Mouse (Mus musculus) stomach, embryonic 16.5 days (tissue): ENCODE data around the gene Lmo2. TPM values are rescaled to one million over a fixed set of nuclear protein-coding genes. Genes with fewer than 3 reads are reported as not detected.
"Not testable (repeated sequence)": the region's sequence is repeated elsewhere in the genome, so short reads cannot be mapped to it uniquely, and the experiment has no call there.

ENCODE experiments used
- ATAC-seq: fragments of 200-750 bp; cut with Nextera tagmentation; 2 replicates; pipeline ENCODE4 v1.8.0; 2017; ENCODE audit warnings: moderate number of reproducible peaks, moderate TSS enrichment; ENCODE audit not compliant: insufficient read depth, low FRiP score
- H3K27ac ChIP-seq: fragments of 300-500 bp; sonication (generic); 2 replicates; pipeline ENCODE4 v1.5.1; 2014; ENCODE audit warnings: low read length
- H3K27me3 ChIP-seq: fragments of 300-500 bp; sonication (generic); 2 replicates; pipeline ENCODE4 v1.6.1; 2014; ENCODE audit warnings: low read length, control low read depth, mixed read lengths; ENCODE audit not compliant: control insufficient read depth, insufficient read depth
- H3K36me3 ChIP-seq: fragments of 300-500 bp; sonication (generic); 2 replicates; pipeline ENCODE4 v1.6.1; 2014; ENCODE audit warnings: low read length; ENCODE audit not compliant: control insufficient read depth, insufficient read depth
- H3K4me1 ChIP-seq: fragments of 300-500 bp; sonication (generic); 2 replicates; pipeline ENCODE4 v1.6.1; 2014; ENCODE audit warnings: low read length, control low read depth, mixed read lengths; ENCODE audit not compliant: control insufficient read depth, insufficient read depth
- H3K4me2 ChIP-seq: fragments of 300-500 bp; sonication (generic); 2 replicates; pipeline ENCODE4 v1.6.1; 2014; ENCODE audit warnings: low read depth, low read length, mixed read lengths
- H3K4me3 ChIP-seq: fragments of 300-500 bp; sonication (generic); replicated peaks from 2 replicates; pipeline ENCODE4 v1.5.1; 2014; ENCODE audit warnings: mild to moderate bottlenecking, low read length
- H3K9ac ChIP-seq: fragments of 300-500 bp; sonication (generic); 2 replicates; pipeline ENCODE4 v1.6.1; 2014; ENCODE audit warnings: low read length
- H3K9me3 ChIP-seq: fragments of 300-500 bp; sonication (generic); replicated peaks from 2 replicates; pipeline ENCODE4 v1.6.1; 2016; ENCODE audit warnings: low read length, control low read depth; ENCODE audit not compliant: control insufficient read depth
- WGBS: fragments of 180-500 bp; shearing (Covaris S2); extraction: QIAGEN DNeasy Blood & Tissue Kit; methylation state at CpG from one replicate; pipeline ENCODE4 v1.1.7; 2014; 5-methylcytosine and 5-hydroxymethylcytosine counted together
- polyA plus RNA-seq: library from polyadenylated mRNA; unstranded; fragments of >200 nt; fragmentation: Nextera tagmentation; extraction: Ambion mirVana; gene quantifications from 2 replicates; pipeline ENCODE4 v1.2.1, GENCODE M21; 2015

Lmo2 gene
- polyA plus RNA-seq, 1 experiment from 2014 or later: 17.6 TPM

GRCm38 (mm10) chr2:103983146-103983545, 25.4 kb downstream of the Lmo2 start:
- Histone ChIP-seq H3K9me3 (no peaks in the 10 kb centered on the region), H3K4me1 (no peaks in the 10 kb centered on the region), H3K4me2 (no peak overlapping the region), H3K27ac (no peak overlapping the region), H3K36me3 (no peaks in the 10 kb centered on the region), H3K9ac (no peak overlapping the region), H3K27me3 (no peaks in the 10 kb centered on the region; the same call in 1 of the 2 replicates), H3K4me3 (no peak overlapping the region)
- no peak for ATAC-seq
- 81% methylated on average over 10 of the region's 10 CpGs for WGBS

GRCm38 (mm10) chr2:103987595-103987994, 29.8 kb downstream of the Lmo2 start:
- H3K9ac ChIP-seq, H3K4me3 ChIP-seq, H3K36me3 ChIP-seq, H3K4me1 ChIP-seq, H3K9me3 ChIP-seq, ATAC-seq, H3K4me2 ChIP-seq, H3K27me3 ChIP-seq, H3K27ac ChIP-seq: not testable (repeated sequence)
- 61% methylated on average over 7 of the region's 8 CpGs for WGBS

- H3K4me2 ChIP-seq: no peak overlapping the region
- H3K27ac ChIP-seq: no peak overlapping the region
- no peaks in the 10 kb centered on the region for H3K9me3 ChIP-seq
- H3K9ac ChIP-seq: no peak overlapping the region
- no peak overlapping the region for H3K4me3 ChIP-seq
- no peaks in the 10 kb centered on the region for H3K36me3 ChIP-seq
- 86% methylated on average over 6 of the region's 6 CpGs for WGBS
- no peaks in the 10 kb centered on the region for H3K4me1 ChIP-seq
- no peaks in the 10 kb centered on the region; the same call in 1 of the 2 replicates for H3K27me3 ChIP-seq
- no peak for ATAC-seq
Observed at GRCm38 (mm10) chr2:103989724-103990123, 31.9 kb downstream of the Lmo2 start.

GRCm38 (mm10) chr2:103991303-103991702, 33.5 kb downstream of the Lmo2 start:
- no peak overlapping the region for H3K9ac ChIP-seq
- no peaks in the 10 kb centered on the region; the same call in 1 of the 2 replicates for H3K27me3 ChIP-seq
- no peak overlapping the region for H3K4me2 ChIP-seq
- no peak overlapping the region for H3K27ac ChIP-seq
- ATAC-seq: no peak
- H3K36me3 ChIP-seq: no peaks in the 10 kb centered on the region
- no peaks in the 10 kb centered on the region for H3K4me1 ChIP-seq
- no peaks in the 10 kb centered on the region for H3K9me3 ChIP-seq
- H3K4me3 ChIP-seq: no peak overlapping the region

- 65% methylated on average over 9 of the region's 9 CpGs for WGBS
- Histone ChIP-seq H3K36me3 (no peaks in the 10 kb centered on the region), H3K27me3 (no peaks in the 10 kb centered on the region; the same call in 1 of the 2 replicates), H3K4me1 (no peaks in the 10 kb centered on the region), H3K4me3 (no peak overlapping the region), H3K9me3 (no peaks in the 10 kb centered on the region), H3K27ac (no peak overlapping the region), H3K4me2 (no peak overlapping the region), H3K9ac (no peak overlapping the region)
- no peak for ATAC-seq
Observed at GRCm38 (mm10) chr2:103992162-103992561, 34.4 kb downstream of the Lmo2 start.

GRCm38 (mm10) chr2:103992618-103993332, 35.0 kb downstream of the Lmo2 start:
- Histone ChIP-seq H3K27me3 (no peaks in the 10 kb centered on the region; the same call in 1 of the 2 replicates), H3K36me3 (no peaks in the 10 kb centered on the region), H3K9me3 (no peaks in the 10 kb centered on the region), H3K9ac (no peak overlapping the region), H3K4me1 (no peaks in the 10 kb centered on the region), H3K4me3 (no peak overlapping the region), H3K4me2 (no peak overlapping the region), H3K27ac (no peak overlapping the region)
- ATAC-seq: no peak
- WGBS: 38% methylated on average over 17 of the region's 17 CpGs

- Histone ChIP-seq H3K27me3 (no peaks in the 10 kb centered on the region), H3K27ac (no peak overlapping the region), H3K4me1 (no peaks in the 10 kb centered on the region), H3K36me3 (no peaks in the 10 kb centered on the region), H3K4me2 (no peak overlapping the region), H3K9ac (no peak overlapping the region), H3K9me3 (no peaks in the 10 kb centered on the region), H3K4me3 (no peak overlapping the region)
- WGBS: 24% methylated on average over 2 of the region's 2 CpGs
- no peak for ATAC-seq
Observed at GRCm38 (mm10) chr2:104001076-104001475, 43.3 kb downstream of the Lmo2 start.

GRCm38 (mm10) chr2:104001861-104002260, 44.1 kb downstream of the Lmo2 start:
- H3K9ac ChIP-seq: no peak overlapping the region
- 75% methylated on average over 4 of the region's 4 CpGs for WGBS
- H3K36me3 ChIP-seq: no peaks in the 10 kb centered on the region
- H3K9me3 ChIP-seq: no peaks in the 10 kb centered on the region
- H3K4me3 ChIP-seq: no peak overlapping the region
- no peak for ATAC-seq
- no peak overlapping the region for H3K4me2 ChIP-seq
- H3K4me1 ChIP-seq: no peaks in the 10 kb centered on the region
- H3K27ac ChIP-seq: no peak overlapping the region
- no peaks in the 10 kb centered on the region for H3K27me3 ChIP-seq

GRCm38 (mm10) chr2:104002711-104003413, 45.1 kb downstream of the Lmo2 start:
- H3K36me3 ChIP-seq: no peaks in the 10 kb centered on the region
- no peak overlapping the region for H3K9ac ChIP-seq
- no peak overlapping the region for H3K4me2 ChIP-seq
- H3K4me1 ChIP-seq: no peaks in the 10 kb centered on the region
- no peak overlapping the region for H3K4me3 ChIP-seq
- 30% methylated on average over 16 of the region's 16 CpGs for WGBS
- no peaks in the 10 kb centered on the region for H3K27me3 ChIP-seq
- H3K27ac ChIP-seq: no peak overlapping the region
- H3K9me3 ChIP-seq: no peaks in the 10 kb centered on the region
- no peak for ATAC-seq
